Mouse (Mus musculus) liver, postnatal 0 days (tissue): ENCODE measurements around the gene Fzr1.

Experiments
- CTCF ChIP-seq: sonication (generic); IDR thresholded peaks from 2 replicates; pipeline ENCODE4 v1.5.1; 2016; ENCODE audit warnings: antibody characterized with exemption, low read depth
- EP300 ChIP-seq: IDR thresholded peaks from 2 replicates; pipeline ENCODE4 v1.6.1; 2016; ENCODE audit warnings: antibody characterized with exemption, low read depth, mild to moderate bottlenecking

DNA sequence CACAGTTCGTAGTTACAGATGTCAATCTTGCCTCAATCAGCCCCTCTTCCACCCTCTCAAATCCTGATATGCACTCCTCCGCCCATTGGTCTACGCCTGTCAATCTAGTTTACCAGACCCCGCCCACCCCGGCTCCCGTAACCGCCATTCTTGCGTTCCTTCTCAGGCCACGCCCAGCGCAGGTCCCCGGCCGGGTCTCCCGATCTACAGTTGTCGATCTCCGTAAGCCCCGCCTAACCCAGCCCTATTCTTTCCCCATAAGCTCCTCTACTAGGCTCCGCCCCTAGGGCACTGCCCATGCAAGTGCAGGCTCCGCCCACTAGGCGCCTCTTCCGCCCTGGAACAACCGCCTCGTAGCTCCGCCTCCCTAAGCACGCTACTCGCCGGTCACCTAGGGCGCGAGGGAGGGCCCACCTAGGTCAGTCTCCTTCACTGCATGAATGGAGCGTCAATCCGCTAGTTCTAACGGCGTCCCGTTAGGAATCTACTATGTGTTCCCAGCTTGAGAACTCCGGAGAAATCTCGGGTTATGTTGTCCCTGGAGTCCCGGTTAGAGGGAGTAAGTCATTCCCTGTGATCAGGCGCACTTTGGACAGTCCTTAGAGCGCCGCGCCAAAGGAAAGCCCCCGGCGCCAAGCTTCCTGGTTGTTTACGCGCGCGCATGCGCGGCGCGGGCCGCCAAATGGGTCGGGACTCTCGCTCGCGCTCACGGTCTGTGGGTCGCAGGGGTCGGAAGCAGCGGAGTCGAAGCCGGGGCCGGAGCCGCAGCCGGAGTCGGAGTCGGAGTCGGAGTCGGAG lies 57.6 kb downstream of the Fzr1 start, which contains the start of gene Cactin:
- TF ChIP-seq CTCF (peak; percentile 48), EP300 (peak; percentile 91)
